Mouse (Mus musculus) left cerebral cortex, adult 11 months (tissue): ENCODE results near the gene Il1rap.

Source experiments
- DNase-seq: peaks from one replicate; pipeline ENCODE4 v3.0.0; 2022; ENCODE audit warnings: low spot score

Gene Il1rap

GRCm38 (mm10) chr16:26581048-26581912 is at the start of gene Il1rap:
Gene Il1rap, plus strand, starts transcription at chr16:26581704.
- DNase-seq: peak; percentile 92

- no peak for DNase-seq
These were observed 49.2 kb upstream of the Il1rap start for GRCm38 (mm10) chr16:26532287-26532686.

- no peak for DNase-seq
These were observed 35.2 kb upstream of the Il1rap start for GRCm38 (mm10) chr16:26546170-26546878.

GRCm38 (mm10) chr16:26546879-26547206 is 34.7 kb upstream of the Il1rap start:
- no peak for DNase-seq

- DNase-seq: peak; percentile 34
These were observed 32.3 kb upstream of the Il1rap start for GRCm38 (mm10) chr16:26549221-26549620.

GRCm38 (mm10) chr16:26552234-26552633 is 29.3 kb upstream of the Il1rap start:
- DNase-seq: no peak

GRCm38 (mm10) chr16:26558797-26559196 is 22.7 kb upstream of the Il1rap start:
- DNase-seq: no peak

GRCm38 (mm10) chr16:26561743-26562142 is 19.8 kb upstream of the Il1rap start:
- DNase-seq: no peak

- DNase-seq: no peak
These were observed 18.7 kb upstream of the Il1rap start for GRCm38 (mm10) chr16:26562771-26563170.

- no peak for DNase-seq
These were observed 12.0 kb upstream of the Il1rap start for GRCm38 (mm10) chr16:26569387-26569978.

- DNase-seq: no peak
These were observed 9.7 kb upstream of the Il1rap start for GRCm38 (mm10) chr16:26571836-26572235.

- no peak for DNase-seq
These were observed 7.3 kb upstream of the Il1rap start for GRCm38 (mm10) chr16:26574173-26574572.

GRCm38 (mm10) chr16:26581913-26582376 is 441 bp downstream of the Il1rap start:
- DNase-seq: peak; percentile 32

- DNase-seq: no peak
These were observed 4.3 kb downstream of the Il1rap start for GRCm38 (mm10) chr16:26585806-26586205.

- DNase-seq: no peak
These were observed 9.5 kb downstream of the Il1rap start for GRCm38 (mm10) chr16:26590897-26591570.

- no peak for DNase-seq
These were observed 14.9 kb downstream of the Il1rap start for GRCm38 (mm10) chr16:26596440-26596839.

- DNase-seq: no peak
These were observed 15.8 kb downstream of the Il1rap start for GRCm38 (mm10) chr16:26597307-26597706.

GRCm38 (mm10) chr16:26598591-26598990 is 17.1 kb downstream of the Il1rap start:
- no peak for DNase-seq

- DNase-seq: peak; percentile 30
These were observed 20.0 kb downstream of the Il1rap start for GRCm38 (mm10) chr16:26601482-26601881.

- DNase-seq: no peak
These were observed 23.1 kb downstream of the Il1rap start for GRCm38 (mm10) chr16:26604621-26605020.

- no peak for DNase-seq
These were observed 26.5 kb downstream of the Il1rap start for GRCm38 (mm10) chr16:26608003-26608402.

GRCm38 (mm10) chr16:26610508-26610907 is 29.0 kb downstream of the Il1rap start:
- DNase-seq: no peak
